Mouse (Mus musculus): ENCODE data around the gene Chkb.

- TF ChIP-seq EP300 (IDR thresholded peaks at IDR 0.05; ENCODE audit: low read depth) (no peak), CTCF (IDR thresholded peaks at IDR 0.05; ENCODE audit: low read depth) (no peak)
Measured at GRCm38 (mm10) chr15:89473921-89474320, 44.2 kb upstream of the Chkb start.

Measured in liver, postnatal 0 days (tissue).